Mouse (Mus musculus): ENCODE measurements at regions not wholly inside any gene's neighbourhood (a gene's known extent, or its start where the extent isn't known, plus 50 kb on each side); places are given as distances from the start of the nearest gene placed in this dataset.
A peak's percentile ranks its signal among the peaks of the same experiment; 100 is the strongest.
"Not testable (repeated sequence)": the region's sequence is repeated elsewhere in the genome, so short reads cannot be mapped to it uniquely, and the experiment has no call there.

DNA sequence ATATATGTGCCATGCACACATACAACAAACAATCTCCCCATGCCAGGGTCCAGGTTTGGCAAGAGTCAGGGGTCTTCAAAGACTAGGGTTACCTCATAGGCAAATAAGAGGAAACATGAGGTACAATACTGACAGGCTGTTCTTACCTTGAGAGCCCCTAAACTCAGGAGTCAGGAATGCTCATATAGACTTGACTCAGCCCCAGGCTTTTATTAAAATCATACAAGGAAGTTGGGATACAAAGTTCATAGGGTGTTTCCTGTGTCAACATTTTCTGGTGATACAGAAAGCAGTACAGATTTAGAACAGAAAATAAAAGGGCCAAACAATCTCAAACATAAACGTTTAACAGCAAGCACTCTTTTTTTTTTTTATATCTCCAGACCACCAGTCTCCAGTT is 2102.4 kb upstream of the Aga start:
- intact Hi-C loops (cut with DNase I) = no loop called here
- TF ChIP-seq CTCF (IDR thresholded peaks at IDR 0.05) = no peak
- no peak for DNase-seq (ENCODE audit: extremely low spot score in 1 of 2, low spot score in 2 of 2)
- H3K4me3 ChIP-seq = no peak overlapping the region
- no peak overlapping the region for H3K27ac ChIP-seq

GRCm38 (mm10) chr8:51428443-51428842 is 2083.1 kb upstream of the Aga start:
- Histone ChIP-seq H3K4me3 (no peak overlapping the region), H3K27ac (no peak overlapping the region)
- DNase-seq (ENCODE audit: extremely low spot score in 1 of 2, low spot score in 2 of 2) = no peak
- TF ChIP-seq CTCF (IDR thresholded peaks at IDR 0.05) = no peak
- intact Hi-C loops (cut with DNase I) = loop anchor here (2.0 kb wide), 1 partner anchor 18 kb away; no protein-coding TSS in a partner anchor

DNA sequence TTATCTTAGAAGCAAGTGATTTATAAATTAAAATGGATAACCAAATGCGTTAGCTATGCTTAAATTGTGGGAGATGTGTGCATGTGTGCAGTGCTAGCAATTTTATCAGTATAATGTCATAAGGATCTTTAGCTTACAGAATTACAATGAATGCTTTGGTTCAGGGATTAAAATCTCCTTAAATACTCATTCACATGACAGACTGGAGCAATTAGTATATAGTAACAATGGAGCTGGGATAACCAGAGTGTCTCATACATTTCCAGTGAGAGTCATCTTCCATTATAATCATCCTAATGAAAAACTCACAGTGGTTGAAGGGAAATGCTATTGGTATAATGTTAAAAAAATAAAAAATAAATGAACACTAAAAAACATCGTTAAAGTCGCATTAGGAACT is 2082.7 kb upstream of the Aga start:
- TF ChIP-seq CTCF (IDR thresholded peaks at IDR 0.05) = no peak
- Histone ChIP-seq H3K4me3 (no peak overlapping the region), H3K27ac (no peak overlapping the region)
- DNase-seq (ENCODE audit: extremely low spot score in 1 of 2, low spot score in 2 of 2) = no peak
- intact Hi-C loops (cut with DNase I) = loop anchor here (2.0 kb wide), 1 partner anchor 18 kb away; no protein-coding TSS in a partner anchor

- Histone ChIP-seq H3K4me3 (no peak overlapping the region), H3K27ac (no peak overlapping the region)
- TF ChIP-seq CTCF (IDR thresholded peaks at IDR 0.05) = no peak
- DNase-seq (ENCODE audit: extremely low spot score in 1 of 2, low spot score in 2 of 2) = peak in 1 of 2 experiments; percentile 8
- intact Hi-C loops (cut with DNase I) = loop anchor here (2.0 kb wide), 1 partner anchor 19 kb away; no protein-coding TSS in a partner anchor
These were observed 2063.9 kb upstream of the Aga start for GRCm38 (mm10) chr8:51447636-51448035.

- Histone ChIP-seq H3K4me3 (no peak overlapping the region), H3K27ac (no peak overlapping the region)
- intact Hi-C loops (cut with DNase I) = no loop called here
- no peak for TF ChIP-seq CTCF (IDR thresholded peaks at IDR 0.05)
- no peak for DNase-seq (ENCODE audit: extremely low spot score in 1 of 2, low spot score in 2 of 2)
These were observed 2062.9 kb upstream of the Aga start for GRCm38 (mm10) chr8:51448600-51448999.

- no peak overlapping the region for H3K27ac ChIP-seq
- TF ChIP-seq CTCF (IDR thresholded peaks at IDR 0.05) = no peak
- intact Hi-C loops (cut with DNase I) = no loop called here
- H3K4me3 ChIP-seq = no peak overlapping the region
- no peak for DNase-seq (ENCODE audit: extremely low spot score in 1 of 2, low spot score in 2 of 2)
These were observed 2032.1 kb upstream of the Aga start for GRCm38 (mm10) chr8:51479406-51479805.

- TF ChIP-seq CTCF (IDR thresholded peaks at IDR 0.05) = no peak
- no peak for DNase-seq (ENCODE audit: extremely low spot score in 1 of 2, low spot score in 2 of 2)
These were observed 2009.0 kb upstream of the Aga start for GRCm38 (mm10) chr8:51502567-51502966.

DNA sequence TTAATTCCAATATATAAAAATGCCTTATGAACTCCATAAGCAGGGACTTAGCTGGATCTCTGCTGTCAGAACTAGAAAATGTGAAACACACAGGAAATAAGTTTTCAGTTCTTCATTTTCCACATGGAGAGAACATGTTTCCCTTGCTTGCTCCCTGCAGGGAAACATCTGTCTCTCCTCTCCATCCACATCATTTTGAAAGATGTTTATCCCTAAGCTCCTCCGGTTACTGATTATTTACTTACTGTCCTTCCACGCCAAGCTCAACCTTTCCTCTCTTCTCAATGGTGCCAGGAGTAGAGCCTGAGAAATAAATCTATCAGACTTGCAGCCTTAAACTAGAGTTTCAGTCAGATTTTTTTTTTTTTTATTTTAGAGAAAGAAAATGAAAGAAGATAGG is 1988.4 kb upstream of the Aga start:
- no peak for TF ChIP-seq CTCF (IDR thresholded peaks at IDR 0.05)
- DNase-seq (ENCODE audit: extremely low spot score in 1 of 2, low spot score in 2 of 2) = no peak
- intact Hi-C loops (cut with DNase I) = no loop called here
- Histone ChIP-seq H3K27ac (no peak overlapping the region), H3K4me3 (no peak overlapping the region)

More at GRCm38 (mm10) chr8:51502567-51502966, 2009.0 kb upstream of the Aga start:
- intact Hi-C loops (cut with DNase I) = no loop called here
- Histone ChIP-seq H3K4me3 (no peak overlapping the region), H3K27ac (no peak overlapping the region)

DNA sequence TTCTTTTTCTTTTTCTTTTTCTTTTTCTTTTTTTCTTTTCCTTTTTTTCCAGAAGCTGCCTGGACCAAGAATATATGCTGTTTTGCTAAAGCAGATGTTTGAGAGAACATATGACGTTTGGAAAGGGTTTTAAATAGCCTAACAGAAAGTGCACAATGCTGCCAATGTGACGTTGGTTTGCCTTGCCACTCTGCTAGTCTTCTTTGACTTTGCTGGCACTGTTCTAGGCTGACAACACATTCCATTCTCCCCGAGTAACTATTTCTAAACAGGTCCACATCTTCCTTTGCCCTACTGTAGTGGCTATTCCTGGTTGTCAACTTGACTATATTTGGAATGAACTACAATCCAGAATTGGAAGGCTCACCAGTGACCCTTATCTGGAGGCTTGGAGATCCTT is 1958.4 kb upstream of the Aga start:
- intact Hi-C loops (cut with DNase I); H3K27ac ChIP-seq; DNase-seq (ENCODE audit: extremely low spot score in 1 of 2, low spot score in 2 of 2); H3K4me3 ChIP-seq: not testable (repeated sequence)
